Mouse (Mus musculus) ES-E14 (cell line): ENCODE measurements around the gene Map2k6.

Experiments used
- HCFC1 ChIP-seq: IDR thresholded peaks from 2 replicates; pipeline ENCODE4 v1.6.1; 2012; ENCODE audit warnings: low read length, inconsistent platforms, borderline replicate concordance; ENCODE audit not compliant: insufficient read depth
- MAFK ChIP-seq: IDR thresholded peaks from 2 replicates; pipeline ENCODE4 v1.6.1; 2014; ENCODE audit warnings: mild to moderate bottlenecking, low read depth, low read length, inconsistent platforms; ENCODE audit not compliant: insufficient read depth
- ZC3H11A ChIP-seq: IDR thresholded peaks from 2 replicates; pipeline ENCODE4 v1.6.1; 2012; ENCODE audit warnings: low read depth, mild to moderate bottlenecking, inconsistent platforms, low read length, borderline replicate concordance

- TF ChIP-seq MAFK (no peak), ZC3H11A (no peak), HCFC1 (no peak)
These were observed 70.1 kb downstream of the Map2k6 start for GRCm38 (mm10) chr11:110469054-110469453.
